Mouse (Mus musculus) megakaryocyte, embryonic 14.5 days (primary cell): ENCODE measurements around the gene Cep63.

Experiments
- FLI1 ChIP-seq: IDR thresholded peaks from 2 replicates; pipeline ENCODE4 v1.6.1; 2012; ENCODE audit warnings: low read length, inconsistent platforms, mixed read lengths
- GATA1 ChIP-seq: IDR thresholded peaks from 3 replicates; pipeline ENCODE4 v1.6.1; 2012; ENCODE audit warnings: mixed read lengths, low read length, inconsistent platforms, borderline replicate concordance

GRCm38 (mm10) chr9:102544116-102544772, 82.1 kb downstream of the Cep63 start:
- TF ChIP-seq FLI1 (no peak), GATA1 (no peak)
